ENCODE assay signal across 9 mouse cellular contexts in genomic region chr10:29803915-29804545, GRCm38 (mm10).
DNase-seq lines count a peak whose midpoint lies in the region; ATAC-seq lines count a peak whose summit lies in the region.
"Had no signal": no experiment of that assay in that cellular context is flagged by ENCODE, and none has a peak within 500 bp of the region (broad histone marks: within the 10 kb centered on the region; RNA-seq: fewer than 3 reads in every experiment).

No protein-coding gene starts in this region.

- no peak overlapping the region for H3K4me2 ChIP-seq in hindbrain, embryonic 13.5 days
- no peak overlapping the region for H3K4me2 ChIP-seq in forebrain, embryonic 15.5 days (replicated peaks)
- H3K4me2 ChIP-seq in kidney, embryonic 14.5 days (replicated peaks; ENCODE audit: low read depth, low read length), result no peak overlapping the region
- H3K4me2 ChIP-seq in liver, embryonic 11.5 days, result no peak overlapping the region
- H3K4me2 ChIP-seq in neural tube, embryonic 13.5 days, result no peak overlapping the region
- H3K4me2 ChIP-seq: lung, embryonic 15.5 days had no signal

- no peak overlapping the region for H3K27ac ChIP-seq in hindbrain, embryonic 10.5 days
- no peak overlapping the region for H3K27ac ChIP-seq in hindbrain, embryonic 13.5 days
- no peak overlapping the region for H3K27ac ChIP-seq in forebrain, embryonic 15.5 days (replicated peaks)
- H3K27ac ChIP-seq in kidney, embryonic 14.5 days (ENCODE audit: low read depth, low read length), result no peak overlapping the region
- no peak overlapping the region for H3K27ac ChIP-seq in liver, embryonic 11.5 days (ENCODE audit: low read depth, low read length)
- H3K27ac ChIP-seq in neural tube, embryonic 13.5 days (replicated peaks), result no peak overlapping the region
- H3K27ac ChIP-seq: lung, embryonic 15.5 days had no signal

- H3K36me3 ChIP-seq in hindbrain, embryonic 10.5 days, result no peaks in the 10 kb centered on the region
- no peaks in the 10 kb centered on the region for H3K36me3 ChIP-seq in hindbrain, embryonic 13.5 days
- H3K36me3 ChIP-seq in forebrain, embryonic 15.5 days, result no peaks in the 10 kb centered on the region
- no peaks in the 10 kb centered on the region for H3K36me3 ChIP-seq in kidney, embryonic 14.5 days (ENCODE audit: control insufficient read depth, insufficient read depth, low read length)
- H3K36me3 ChIP-seq in liver, embryonic 11.5 days (ENCODE audit: control insufficient read depth, insufficient read depth, low read length), result no peaks in the 10 kb centered on the region
- no peaks in the 10 kb centered on the region for H3K36me3 ChIP-seq in neural tube, embryonic 13.5 days
- H3K36me3 ChIP-seq: lung, embryonic 15.5 days had no signal

- 47% methylated on average over 6 of the region's 6 CpGs for WGBS in hindbrain, embryonic 10.5 days
- WGBS in hindbrain, embryonic 13.5 days, result 47% methylated on average over 6 of the region's 6 CpGs
- WGBS in forebrain, embryonic 15.5 days, result 44% methylated on average over 6 of the region's 6 CpGs
- WGBS in kidney, embryonic 14.5 days, result 43% methylated on average over 6 of the region's 6 CpGs
- 38% methylated on average over 6 of the region's 6 CpGs for WGBS in liver, embryonic 11.5 days
- WGBS in neural tube, embryonic 13.5 days, result 48% methylated on average over 6 of the region's 6 CpGs

- H3K4me3 ChIP-seq in hindbrain, embryonic 10.5 days, result no peak overlapping the region
- H3K4me3 ChIP-seq in hindbrain, embryonic 13.5 days, result no peak overlapping the region
- H3K4me3 ChIP-seq in forebrain, embryonic 15.5 days, result no peak overlapping the region
- no peak overlapping the region for H3K4me3 ChIP-seq in kidney, embryonic 14.5 days (ENCODE audit: low read length)
- no peak overlapping the region for H3K4me3 ChIP-seq in liver, embryonic 11.5 days (ENCODE audit: low read depth, low read length)
- H3K4me3 ChIP-seq in neural tube, embryonic 13.5 days, result no peak overlapping the region
- H3K4me3 ChIP-seq: lung, embryonic 15.5 days had no signal

- H3K27me3 ChIP-seq in hindbrain, embryonic 10.5 days (ENCODE audit: insufficient read depth, poor library complexity, severe bottlenecking), result no peaks in the 10 kb centered on the region
- H3K27me3 ChIP-seq in hindbrain, embryonic 13.5 days, result no peaks in the 10 kb centered on the region
- H3K27me3 ChIP-seq in forebrain, embryonic 15.5 days, result no peaks in the 10 kb centered on the region
- H3K27me3 ChIP-seq in kidney, embryonic 14.5 days (ENCODE audit: control insufficient read depth, insufficient read depth, low read length), result no peaks in the 10 kb centered on the region
- no peaks in the 10 kb centered on the region for H3K27me3 ChIP-seq in liver, embryonic 11.5 days (replicated peaks; ENCODE audit: control insufficient read depth, insufficient read depth, low read length)
- H3K27me3 ChIP-seq in neural tube, embryonic 13.5 days, result no peaks in the 10 kb centered on the region
- H3K27me3 ChIP-seq: lung, embryonic 15.5 days had no signal

- H3K9ac ChIP-seq in hindbrain, embryonic 13.5 days, result no peak overlapping the region
- no peak overlapping the region for H3K9ac ChIP-seq in forebrain, embryonic 15.5 days (replicated peaks)
- no peak overlapping the region for H3K9ac ChIP-seq in kidney, embryonic 14.5 days (ENCODE audit: low read depth, low read length)
- H3K9ac ChIP-seq in liver, embryonic 11.5 days (ENCODE audit: low read depth, low read length), result no peak overlapping the region
- no peak overlapping the region for H3K9ac ChIP-seq in neural tube, embryonic 13.5 days
- H3K9ac ChIP-seq: lung, embryonic 15.5 days had no signal

- DNase-seq in hindbrain, embryonic 10.5 days (ENCODE audit: low spot score), result peak; percentile 41
- peak; percentile 25 for DNase-seq in c-Kit-positive CD71-positive TER-119-negative erythroid progenitor cells, embryonic 14.5 days (ENCODE audit: low read depth)
- no peak for DNase-seq in liver, embryonic 11.5 days (ENCODE audit: low spot score)
- DNase-seq in spleen, postnatal 10 days (ENCODE audit: low spot score in 2 of 2), result no peak

- ATAC-seq in hindbrain, embryonic 13.5 days (ENCODE audit: low FRiP score), result no peak
- ATAC-seq in forebrain, embryonic 15.5 days (replicated peaks), result peak; percentile 78
- peak; percentile 79; the same call in 1 of the 2 replicates for ATAC-seq in kidney, embryonic 14.5 days (ENCODE audit: low FRiP score, low TSS enrichment)
- ATAC-seq in liver, embryonic 11.5 days (replicated peaks; ENCODE audit: low FRiP score), result 0 out of 2 replicates have a peak, but pooled peaks have one; percentile 34
- peak; percentile 59; the same call in 1 of the 2 replicates for ATAC-seq in neural tube, embryonic 13.5 days (ENCODE audit: low read depth)

- H3K4me1 ChIP-seq in hindbrain, embryonic 10.5 days (replicated peaks), result no peaks in the 10 kb centered on the region
- H3K4me1 ChIP-seq in hindbrain, embryonic 13.5 days (replicated peaks), result no peaks in the 10 kb centered on the region
- H3K4me1 ChIP-seq in forebrain, embryonic 15.5 days, result no peaks in the 10 kb centered on the region
- no peaks in the 10 kb centered on the region for H3K4me1 ChIP-seq in kidney, embryonic 14.5 days (ENCODE audit: control insufficient read depth, insufficient read depth, low read length)
- no peaks in the 10 kb centered on the region for H3K4me1 ChIP-seq in liver, embryonic 11.5 days (replicated peaks; ENCODE audit: control insufficient read depth, insufficient read depth, low read length)
- no peaks in the 10 kb centered on the region for H3K4me1 ChIP-seq in neural tube, embryonic 13.5 days (replicated peaks)
- H3K4me1 ChIP-seq: lung, embryonic 15.5 days had no signal

- no peaks in the 10 kb centered on the region for H3K9me3 ChIP-seq in hindbrain, embryonic 10.5 days
- H3K9me3 ChIP-seq in hindbrain, embryonic 13.5 days, result no peaks in the 10 kb centered on the region
- no peaks in the 10 kb centered on the region for H3K9me3 ChIP-seq in forebrain, embryonic 15.5 days
- H3K9me3 ChIP-seq in kidney, embryonic 14.5 days (ENCODE audit: control insufficient read depth, low read length), result no peaks in the 10 kb centered on the region
- no peaks in the 10 kb centered on the region for H3K9me3 ChIP-seq in liver, embryonic 11.5 days (ENCODE audit: control insufficient read depth, low read length)
- H3K9me3 ChIP-seq in neural tube, embryonic 13.5 days, result no peaks in the 10 kb centered on the region
- H3K9me3 ChIP-seq: lung, embryonic 15.5 days had no signal

Comparison
In these comparisons a context has a peak if more than half of its experiments do, and no peak if none do; other contexts are left out.
1. DNase-seq: peak in hindbrain, embryonic 10.5 days (single experiment) and c-Kit-positive CD71-positive TER-119-negative erythroid progenitor cells, embryonic 14.5 days (single experiment); none in liver, embryonic 11.5 days (single experiment) and spleen, postnatal 10 days (0 of 2).